Comparison of ENCODE assay signal across 8 mouse cellular contexts in the genomic region with DNA sequence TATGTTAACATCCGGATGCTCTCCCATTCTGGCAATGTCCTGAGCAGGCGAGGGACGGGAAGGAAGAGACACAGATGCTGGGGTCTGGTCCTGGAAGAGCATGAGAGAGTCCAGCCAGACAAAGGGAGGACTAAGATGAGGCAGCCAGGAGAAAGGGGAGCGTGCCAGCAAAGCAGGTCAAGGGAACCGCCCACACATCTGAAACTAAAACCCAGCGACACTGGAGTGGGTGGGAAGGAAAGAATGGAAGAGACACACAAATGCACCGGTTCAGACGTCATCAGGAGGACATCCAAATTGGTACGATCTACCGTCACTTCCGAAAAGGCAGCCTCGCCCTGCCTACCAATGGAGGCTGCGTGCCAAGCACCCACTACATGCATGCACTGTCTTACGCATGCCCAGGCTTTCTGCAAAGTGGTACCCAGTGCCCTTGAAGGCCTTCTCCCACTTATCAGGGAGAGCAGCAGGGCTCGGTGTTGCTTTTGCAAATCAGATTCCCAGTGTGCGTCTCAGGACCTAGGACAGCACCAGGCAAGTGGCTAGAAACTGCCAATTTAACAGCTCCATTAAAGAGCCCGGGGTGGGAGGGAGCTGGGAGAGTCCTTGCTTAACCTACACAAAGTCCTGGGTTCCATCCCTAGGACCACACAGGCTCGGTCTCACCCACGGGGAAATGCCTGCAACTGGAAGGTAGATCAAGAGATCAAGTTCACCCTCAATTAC. TPM values are rescaled to one million over a fixed set of nuclear protein-coding genes. Genes with fewer than 3 reads are reported as not detected.
DNase-seq lines count a peak whose midpoint lies in the region; ATAC-seq and TF ChIP-seq lines count a peak whose summit lies in the region.

No protein-coding gene starts in this region.

- H3K9me3 ChIP-seq in stomach, postnatal 0 days (ENCODE audit: control insufficient read depth, low read length) = no peaks in the 10 kb centered on the region

- ATAC-seq in stomach, postnatal 0 days (ENCODE audit: low FRiP score, low TSS enrichment) = no peak

- H3K9ac ChIP-seq in stomach, postnatal 0 days (ENCODE audit: low read length) = no peak overlapping the region

- no peaks in the 10 kb centered on the region for H3K36me3 ChIP-seq in kidney, adult 2 months (ENCODE audit: control insufficient read depth, insufficient read depth, low read length)
- H3K36me3 ChIP-seq in stomach, postnatal 0 days (ENCODE audit: control insufficient read depth, insufficient read depth, low read length) = no peaks in the 10 kb centered on the region

- TF ChIP-seq CTCF in kidney, adult 2 months (conservative IDR thresholded peaks at IDR 0.05; ENCODE audit: insufficient read depth, insufficient read length, low read depth, low read length) = no peak
- TF ChIP-seq CTCF in stomach, postnatal 0 days (IDR thresholded peaks at IDR 0.05; ENCODE audit: low read depth) = no peak

- peak; percentile 42 for DNase-seq in kidney, adult 2 months
- DNase-seq in kidney, adult 8-10 months = no peak
- peak; percentile 62 for DNase-seq in MN1 (ENCODE audit: low spot score)
- peak; percentile 50 for DNase-seq in kidney, postnatal 14 days
- DNase-seq in stomach, postnatal 0 days (ENCODE audit: low spot score) = peak; percentile 27
- DNase-seq in urinary bladder, postnatal 14 days (ENCODE audit: low spot score) = no peak
- DNase-seq in layer of hippocampus, adult 8-10 months (ENCODE audit: low spot score in 2 of 2) = no peak

- H3K4me3 ChIP-seq in kidney, adult 2 months (ENCODE audit: insufficient read depth, low read depth, low read length) = no peak overlapping the region
- no peak overlapping the region for H3K4me3 ChIP-seq in brown adipose tissue, adult 24 weeks (ENCODE audit: insufficient read depth, low read depth, low read length)
- no peak overlapping the region for H3K4me3 ChIP-seq in stomach, postnatal 0 days (ENCODE audit: low read depth, low read length)

- no peaks in the 10 kb centered on the region for H3K27me3 ChIP-seq in kidney, adult 2 months (replicated peaks; ENCODE audit: control insufficient read depth, insufficient read depth, low read length)
- H3K27me3 ChIP-seq in stomach, postnatal 0 days (ENCODE audit: control insufficient read depth, insufficient read depth, low read length) = no peaks in the 10 kb centered on the region

- 52% methylated on average over 19 of the region's 19 CpGs for WGBS in kidney, adult 2 months
- WGBS in stomach, postnatal 0 days = 61% methylated on average over 19 of the region's 19 CpGs

- TF ChIP-seq POLR2A in kidney, adult 2 months (IDR thresholded peaks at IDR 0.05; ENCODE audit: low read depth, low read length) = no peak

- no peak overlapping the region for H3K27ac ChIP-seq in kidney, adult 2 months (ENCODE audit: insufficient read depth, low read depth, low read length)
- H3K27ac ChIP-seq in brown adipose tissue, adult 24 weeks (replicated peaks; ENCODE audit: low read depth, low read length) = peak overlapping the region; percentile 6
- H3K27ac ChIP-seq in stomach, postnatal 0 days (replicated peaks) = 0 out of 2 replicates have a peak overlapping the region, but pooled peaks have one; percentile 13

- H3K4me1 ChIP-seq in kidney, adult 2 months (ENCODE audit: control insufficient read depth, insufficient read depth, low read length) = peaks cover 33% of the 10 kb centered on the region
- H3K4me1 ChIP-seq in brown adipose tissue, adult 24 weeks (ENCODE audit: control insufficient read depth, insufficient read depth, insufficient read length, low read length) = peaks cover 34% of the 10 kb centered on the region
- H3K4me1 ChIP-seq in stomach, postnatal 0 days (replicated peaks; ENCODE audit: control insufficient read depth, insufficient read depth) = peaks cover 5% of the 10 kb centered on the region; the same call in 1 of the 2 replicates

- H3K4me2 ChIP-seq in stomach, postnatal 0 days (replicated peaks; ENCODE audit: low read depth) = no peak overlapping the region

- TF ChIP-seq EP300 in stomach, postnatal 0 days (optimal IDR thresholded peaks at IDR 0.05) = no peak

RNA-seq across cellular contexts. Expression of a gene that starts 7.6 kb away (rescaled TPM):
- polyA plus RNA-seq in kidney, adult 2 months (2012; rRNA removed) = 22.4 and 25.2 TPM in 2 replicates
- 4.0 and 6.9 TPM in 2 replicates for polyA plus RNA-seq in brown adipose tissue, adult 24 weeks (2012; ENCODE audit: insufficient read depth, insufficient read length, missing spikeins)
- 1.0 and 1.1 TPM in 2 replicates for polyA plus RNA-seq in stomach, postnatal 0 days (2015; fragmentation: Nextera tagmentation; extraction: Ambion mirVana)
- total RNA-seq in layer of hippocampus, adult 8-10 months (2022) = 100 to 1,000 TPM in 2 of 4 experiments, 10 to 100 TPM in 2; 92.3 to 109 (median 102) TPM

RNA-seq across cellular contexts. Expression of a gene that starts 15.3 kb away (rescaled TPM):
- polyA plus RNA-seq in kidney, adult 2 months (2012; rRNA removed) = 0.34 and 0.48 TPM in 2 replicates
- not detected in 2 replicates for polyA plus RNA-seq in brown adipose tissue, adult 24 weeks (2012; ENCODE audit: insufficient read depth, insufficient read length, missing spikeins)
- 0.07 TPM in 2 replicates for polyA plus RNA-seq in stomach, postnatal 0 days (2015; fragmentation: Nextera tagmentation; extraction: Ambion mirVana)
- total RNA-seq in layer of hippocampus, adult 8-10 months (2022) = 1 to 10 TPM; 3.3 to 4.4 (median 3.7) TPM

RNA-seq across cellular contexts. Expression of a gene that starts 36.5 kb away (rescaled TPM):
- 65.5 and 76.4 TPM in 2 replicates for polyA plus RNA-seq in kidney, adult 2 months (2012; rRNA removed)
- 29.7 and 32.3 TPM in 2 replicates for polyA plus RNA-seq in brown adipose tissue, adult 24 weeks (2012; ENCODE audit: insufficient read depth, insufficient read length, missing spikeins)
- polyA plus RNA-seq in stomach, postnatal 0 days (2015; fragmentation: Nextera tagmentation; extraction: Ambion mirVana) = 81.5 and 83.7 TPM in 2 replicates
- total RNA-seq in layer of hippocampus, adult 8-10 months (2022) = 10 to 100 TPM; 50.2 to 60.7 (median 55.7) TPM

Comparison
In these comparisons a context has a peak if more than half of its experiments do, and no peak if none do; other contexts are left out.
1. DNase-seq: peak in kidney, adult 2 months (single experiment), MN1 (single experiment), kidney, postnatal 14 days (single experiment) and stomach, postnatal 0 days (single experiment); none in kidney, adult 8-10 months (0 of 2), urinary bladder, postnatal 14 days (single experiment) and layer of hippocampus, adult 8-10 months (0 of 2).